Mouse (Mus musculus): Measurements from ENCODE around the gene Btk. TPM values are rescaled to one million over a fixed set of nuclear protein-coding genes. Genes with fewer than 3 reads are reported as not detected.
A peak's percentile ranks its signal among the peaks of the same experiment; 100 is the strongest.
"Not testable (repeated sequence)": the region's sequence is repeated elsewhere in the genome, so short reads cannot be mapped to it uniquely, and the experiment has no call there.

Btk gene
- polyA plus RNA-seq, 1 experiment from 2014 or later, result 0.84 TPM

- no peak for TF ChIP-seq CTCF (IDR thresholded peaks at IDR 0.05; ENCODE audit: low read depth)
- Histone ChIP-seq H3K9me3 (ENCODE audit: low read depth, low read length) (no peaks in the 10 kb centered on the region), H3K27me3 (ENCODE audit: insufficient read depth, low read length) (no peaks in the 10 kb centered on the region), H3K9ac (no peak overlapping the region), H3K4me2 (no peak overlapping the region), H3K27ac (ENCODE audit: low read depth) (no peak overlapping the region), H3K36me3 (ENCODE audit: insufficient read depth) (no peaks in the 10 kb centered on the region), H3K4me3 (ENCODE audit: low read depth, low read length) (no peak overlapping the region), H3K4me1 (ENCODE audit: insufficient read depth) (no peaks in the 10 kb centered on the region)
- 80% methylated on average over 4 of the region's 4 CpGs for WGBS
- DNase-seq (no peak), ATAC-seq (ENCODE audit: insufficient read depth) (no peak)
Observed at GRCm38 (mm10) chrX:134547330-134547729, 36.0 kb downstream of the Btk start.

DNA sequence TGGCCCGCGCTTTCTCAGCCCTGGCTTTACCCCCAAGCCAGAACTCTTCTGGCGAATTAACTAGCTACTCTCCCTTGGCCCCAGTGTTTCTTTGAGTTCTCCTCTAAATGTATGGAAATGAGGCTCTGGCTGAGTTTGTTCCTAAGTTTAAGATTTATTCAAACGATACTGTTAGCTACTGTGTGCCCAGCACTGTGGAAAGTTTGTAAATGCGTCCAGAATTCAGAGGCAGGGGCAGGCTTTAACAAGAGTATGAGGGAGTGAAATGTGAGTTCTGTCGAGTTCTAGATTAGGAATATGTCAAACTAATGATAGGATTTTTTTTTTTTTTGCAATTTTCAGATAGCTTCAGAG lies 41.4 kb downstream of the Btk start:
- no peak; the same call in none of the 2 replicates for ATAC-seq (ENCODE audit: insufficient read depth)

DNA sequence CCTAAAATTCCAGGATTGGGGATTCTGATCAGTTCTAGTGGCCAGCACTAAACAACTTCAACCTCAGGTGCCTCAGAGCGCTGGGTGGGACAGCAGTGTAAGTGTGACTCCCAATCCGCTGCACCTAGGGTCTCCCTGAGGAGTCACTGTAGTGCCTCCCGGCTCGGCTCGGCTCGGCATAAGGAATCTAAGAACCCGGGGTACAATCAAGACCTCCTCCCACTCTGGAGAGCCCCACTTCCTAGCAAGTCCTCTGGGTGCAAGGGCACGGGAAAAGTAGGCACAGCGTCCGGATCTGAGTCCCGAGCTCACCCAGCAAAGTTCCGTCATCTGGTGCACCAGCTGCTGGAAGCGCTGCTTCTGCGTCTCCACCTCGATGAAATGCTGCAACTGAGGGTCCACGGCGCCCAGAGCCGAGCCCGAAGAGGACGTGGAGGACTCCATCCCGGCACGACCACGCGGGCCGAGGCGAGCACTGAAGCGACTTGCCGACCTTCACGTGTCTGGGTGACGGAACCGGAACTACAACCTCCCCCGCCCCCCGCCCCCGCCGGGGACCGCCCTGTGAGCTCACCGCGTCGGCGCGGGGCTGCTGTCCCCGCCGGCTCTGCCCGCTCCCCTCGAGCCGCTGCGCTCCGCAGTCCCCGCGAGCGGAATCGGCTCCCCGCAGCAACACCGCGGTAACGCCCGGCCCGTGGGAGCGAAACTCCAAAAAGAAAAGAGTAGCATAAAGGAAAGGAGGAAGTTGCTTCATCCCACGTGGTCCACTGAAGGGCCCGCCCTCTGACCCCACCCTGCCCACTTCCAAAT lies 42.0 kb downstream of the Btk start, which contains the start of gene Timm8a1:
Timm8a1 (minus strand) TSS at position 721 of the 810 bp plus-strand sequence.
- H3K27ac ChIP-seq (ENCODE audit: low read depth), result peak within 1 kb of the TSS; percentile 88
- 0 out of 2 replicates have a peak, but pooled peaks cover 3% of the 10 kb centered on the region for H3K36me3 ChIP-seq (ENCODE audit: insufficient read depth)
- no peaks in the 10 kb centered on the region for H3K4me1 ChIP-seq (ENCODE audit: insufficient read depth)
- H3K9ac ChIP-seq, result peak within 1 kb of the TSS; percentile 57
- peak; percentile 95 for ATAC-seq (ENCODE audit: insufficient read depth)
- H3K9me3 ChIP-seq (ENCODE audit: low read depth, low read length), result no peaks in the 10 kb centered on the region
- 10% methylated on average over 47 of the region's 61 CpGs for WGBS
- peak; percentile 72 for DNase-seq
- no peak for TF ChIP-seq CTCF (IDR thresholded peaks at IDR 0.05; ENCODE audit: low read depth)
- peak within 1 kb of the TSS; percentile 53 for H3K4me3 ChIP-seq (ENCODE audit: low read depth, low read length)
- peak within 1 kb of the TSS; percentile 59 for H3K4me2 ChIP-seq
- H3K27me3 ChIP-seq (ENCODE audit: insufficient read depth, low read length), result no peaks in the 10 kb centered on the region

More for the DNA sequence above, 41.4 kb downstream of the Btk start:
- no peak for DNase-seq
- peak overlapping the region; percentile 88 for H3K27ac ChIP-seq (ENCODE audit: low read depth)
- no peak for TF ChIP-seq CTCF (IDR thresholded peaks at IDR 0.05; ENCODE audit: low read depth)
- H3K9ac ChIP-seq, result peak overlapping the region; percentile 53
- peak overlapping the region; percentile 53 for H3K4me3 ChIP-seq (ENCODE audit: low read depth, low read length)
- no peaks in the 10 kb centered on the region for H3K4me1 ChIP-seq (ENCODE audit: insufficient read depth)
- no peaks in the 10 kb centered on the region for H3K36me3 ChIP-seq (ENCODE audit: insufficient read depth)
- 19% methylated on average over 6 of the region's 6 CpGs for whole genome bisulfite sequencing
- no peaks in the 10 kb centered on the region for H3K9me3 ChIP-seq (ENCODE audit: low read depth, low read length)
- peak overlapping the region; percentile 56 for H3K4me2 ChIP-seq
- H3K27me3 ChIP-seq (ENCODE audit: insufficient read depth, low read length), result no peaks in the 10 kb centered on the region

- Histone ChIP-seq H3K27ac (ENCODE audit: low read depth) (0 out of 2 replicates have a peak overlapping the region, but pooled peaks have one; percentile 24), H3K4me3 (ENCODE audit: low read depth, low read length) (peak overlapping the region; percentile 53), H3K4me2 (peak overlapping the region; percentile 59), H3K4me1 (ENCODE audit: insufficient read depth) (no peaks in the 10 kb centered on the region), H3K9ac (peak overlapping the region; percentile 57), H3K36me3 (ENCODE audit: insufficient read depth) (peaks cover 4% of the 10 kb centered on the region; the same call in 1 of the 2 replicates), H3K9me3 (ENCODE audit: low read depth, low read length) (no peaks in the 10 kb centered on the region), H3K27me3 (ENCODE audit: insufficient read depth, low read length) (no peaks in the 10 kb centered on the region)
- ATAC-seq (ENCODE audit: insufficient read depth) (no peak), DNase-seq (peak; percentile 51)
- 17% methylated on average over 12 of the region's 12 CpGs for WGBS
- no peak for TF ChIP-seq CTCF (IDR thresholded peaks at IDR 0.05; ENCODE audit: low read depth)
Observed at GRCm38 (mm10) chrX:134540414-134541135, 42.8 kb downstream of the Btk start.

DNA sequence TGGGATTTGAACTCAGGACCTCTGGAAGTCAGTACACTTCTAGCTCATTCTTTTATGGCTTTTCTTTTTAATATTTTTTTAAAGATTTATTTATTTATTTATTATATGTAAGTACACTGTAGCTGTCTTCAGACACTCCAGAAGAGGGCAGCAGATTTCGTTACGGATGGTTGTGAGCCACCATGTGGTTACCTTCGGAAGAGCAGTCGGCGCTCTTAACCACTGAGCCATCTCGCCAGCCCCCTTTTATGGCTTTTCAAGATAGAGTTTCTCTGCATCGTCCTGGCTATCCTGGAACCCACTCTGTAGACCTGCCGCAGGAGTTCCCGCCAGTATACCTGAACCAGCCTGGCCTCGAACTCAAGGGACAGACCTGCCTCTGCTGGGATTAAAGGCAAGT lies 43.6 kb downstream of the Btk start:
- H3K36me3 ChIP-seq (ENCODE audit: insufficient read depth); H3K9me3 ChIP-seq (ENCODE audit: low read depth, low read length); DNase-seq; H3K27ac ChIP-seq (ENCODE audit: low read depth); H3K9ac ChIP-seq; H3K27me3 ChIP-seq (ENCODE audit: insufficient read depth, low read length); H3K4me1 ChIP-seq (ENCODE audit: insufficient read depth); ATAC-seq (ENCODE audit: insufficient read depth): not testable (repeated sequence)
- peak overlapping the region; percentile 53; the same call in 1 of the 2 replicates for H3K4me3 ChIP-seq (ENCODE audit: low read depth, low read length)
- 87% methylated on average over 10 of the region's 10 CpGs for WGBS
- H3K4me2 ChIP-seq, result peak overlapping the region; percentile 59

GRCm38 (mm10) chrX:134533346-134533745 lies 50.0 kb downstream of the Btk start:
- Histone ChIP-seq H3K36me3 (ENCODE audit: insufficient read depth) (peaks cover 4% of the 10 kb centered on the region; the same call in 1 of the 2 replicates), H3K4me3 (ENCODE audit: low read depth, low read length) (no peak overlapping the region), H3K27ac (ENCODE audit: low read depth) (no peak overlapping the region), H3K4me1 (ENCODE audit: insufficient read depth) (no peaks in the 10 kb centered on the region), H3K4me2 (no peak overlapping the region), H3K9me3 (ENCODE audit: low read depth, low read length) (no peaks in the 10 kb centered on the region), H3K9ac (no peak overlapping the region), H3K27me3 (ENCODE audit: insufficient read depth, low read length) (no peaks in the 10 kb centered on the region)
- no peak for TF ChIP-seq CTCF (IDR thresholded peaks at IDR 0.05; ENCODE audit: low read depth)
- DNase-seq, result no peak
- WGBS, result 77% methylated on average over 2 of the region's 2 CpGs
- ATAC-seq (ENCODE audit: insufficient read depth), result no peak

DNA sequence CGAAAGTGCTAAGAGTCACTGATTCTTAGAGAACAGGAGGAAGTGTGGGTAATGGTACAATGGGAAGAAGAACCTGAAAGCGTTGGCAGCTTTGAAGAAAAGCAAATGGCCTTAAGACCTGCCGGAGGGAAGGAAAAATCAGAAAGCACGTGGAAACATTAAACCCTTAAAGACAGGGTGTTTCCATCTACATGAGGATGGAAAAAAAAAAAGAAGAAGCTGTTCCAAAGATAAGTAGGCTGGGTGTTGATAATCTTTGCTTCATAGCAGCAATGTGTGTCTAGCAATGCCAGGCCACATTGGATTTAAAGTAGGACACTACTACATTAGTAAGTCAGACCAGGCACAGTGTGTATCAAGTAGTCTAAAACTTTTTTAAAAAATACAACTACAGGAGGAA lies 58.1 kb downstream of the Btk start:
- ATAC-seq (ENCODE audit: insufficient read depth) (no peak), DNase-seq (no peak)
- no peak for TF ChIP-seq CTCF (IDR thresholded peaks at IDR 0.05; ENCODE audit: low read depth)
- Histone ChIP-seq H3K9me3 (ENCODE audit: low read depth, low read length) (no peaks in the 10 kb centered on the region), H3K4me1 (ENCODE audit: insufficient read depth) (no peaks in the 10 kb centered on the region), H3K36me3 (ENCODE audit: insufficient read depth) (no peaks in the 10 kb centered on the region), H3K27ac (ENCODE audit: low read depth) (no peak overlapping the region), H3K4me3 (ENCODE audit: low read depth, low read length) (no peak overlapping the region), H3K4me2 (no peak overlapping the region), H3K9ac (no peak overlapping the region), H3K27me3 (ENCODE audit: insufficient read depth, low read length) (no peaks in the 10 kb centered on the region)
- 75% methylated on average over 4 of the region's 4 CpGs for WGBS
